Mouse (Mus musculus): ENCODE measurements around the gene Gm20518.

- TF ChIP-seq EP300 (IDR thresholded peaks at IDR 0.05; ENCODE audit: low read depth) (no peak), CTCF (IDR thresholded peaks at IDR 0.05; ENCODE audit: low read depth) (no peak)
Observed at GRCm38 (mm10) chr16:17828229-17828628, 63.2 kb downstream of the Gm20518 start.

All from liver, postnatal 0 days (tissue).